Mouse (Mus musculus) thymus, adult 18-20 months (tissue): ENCODE data around the gene Atp1b2.

ENCODE experiments used
- DNase-seq, 2 experiments: peaks; one replicate each; pipeline ENCODE4 v3.0.0; 2022; ENCODE audit warnings: mixed read lengths in 2 of 2

Gene Atp1b2

DNA sequence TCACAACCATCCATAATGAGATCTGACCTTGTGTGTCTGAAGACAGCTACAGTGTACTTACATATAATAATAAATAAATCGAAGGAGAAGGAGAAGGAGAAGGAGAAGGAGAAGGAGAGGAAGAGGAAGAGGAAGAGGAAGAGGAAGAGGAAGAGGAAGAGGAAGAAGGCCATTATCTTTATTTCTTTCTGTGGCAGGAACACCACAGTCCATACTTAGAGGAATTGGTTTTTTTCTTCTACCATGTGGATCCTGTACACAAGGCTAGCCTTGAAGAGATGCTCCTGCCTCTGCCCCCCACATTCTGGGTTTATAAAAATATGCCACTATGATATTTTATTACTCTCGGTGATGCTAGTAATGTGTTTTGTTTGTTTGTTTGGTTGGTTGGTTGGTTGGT is 1.1 kb upstream of the Atp1b2 start:
- no peak for DNase-seq

DNA sequence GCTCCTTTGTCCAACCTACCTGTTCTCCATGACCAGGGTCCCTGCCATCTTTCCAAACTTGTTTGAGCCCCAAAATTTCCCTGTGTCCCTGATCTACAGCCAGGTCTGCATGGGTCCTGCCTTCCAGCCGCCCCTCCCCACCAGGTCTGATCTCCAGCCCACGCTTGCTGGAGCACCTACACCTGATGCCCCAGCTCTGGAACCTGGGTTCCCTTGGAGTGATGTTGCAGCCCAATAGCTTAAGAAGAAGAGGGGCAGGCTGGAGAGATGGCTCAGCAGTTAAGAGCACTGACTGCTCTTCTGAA is 701 bp upstream of the Atp1b2 start:
- no peak for DNase-seq

- no peak for DNase-seq
Observed at GRCm38 (mm10) chr11:69604795-69605664, 712 bp downstream of the Atp1b2 start.

GRCm38 (mm10) chr11:69604347-69604746 is 1.4 kb downstream of the Atp1b2 start:
- no peak for DNase-seq

DNA sequence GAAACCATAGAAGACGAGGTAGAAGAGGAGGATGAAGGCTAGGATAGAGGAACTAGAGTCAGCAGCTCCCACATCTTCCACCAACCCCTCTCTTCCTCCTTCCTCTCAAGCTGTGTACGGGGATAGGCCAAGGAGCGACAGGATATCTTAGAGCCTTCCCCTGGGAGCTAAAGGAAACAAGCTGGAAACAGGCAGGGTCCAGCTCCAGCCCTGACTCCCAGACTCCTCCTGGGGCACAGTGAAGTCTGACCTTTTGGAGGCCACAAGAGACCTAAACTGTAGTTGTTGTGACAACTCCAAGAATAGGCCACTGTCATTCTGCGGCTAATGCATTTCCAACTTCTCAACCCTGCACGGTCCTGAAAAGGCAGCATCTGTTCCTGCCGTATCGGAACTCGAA is 2.2 kb downstream of the Atp1b2 start:
- no peak for DNase-seq

GRCm38 (mm10) chr11:69601768-69602167 is 4.0 kb downstream of the Atp1b2 start:
- DNase-seq: no peak

- no peak for DNase-seq
Observed at GRCm38 (mm10) chr11:69600098-69600497, 5.6 kb downstream of the Atp1b2 start.

- DNase-seq: no peak
Observed at GRCm38 (mm10) chr11:69599436-69599835, 6.3 kb downstream of the Atp1b2 start.

- no peak for DNase-seq
Observed at GRCm38 (mm10) chr11:69594853-69595252, 10.9 kb downstream of the Atp1b2 start.

GRCm38 (mm10) chr11:69592799-69593198 is 12.9 kb downstream of the Atp1b2 start:
- DNase-seq: no peak

GRCm38 (mm10) chr11:69591899-69592637 is 13.7 kb downstream of the Atp1b2 start:
- no peak for DNase-seq

DNA sequence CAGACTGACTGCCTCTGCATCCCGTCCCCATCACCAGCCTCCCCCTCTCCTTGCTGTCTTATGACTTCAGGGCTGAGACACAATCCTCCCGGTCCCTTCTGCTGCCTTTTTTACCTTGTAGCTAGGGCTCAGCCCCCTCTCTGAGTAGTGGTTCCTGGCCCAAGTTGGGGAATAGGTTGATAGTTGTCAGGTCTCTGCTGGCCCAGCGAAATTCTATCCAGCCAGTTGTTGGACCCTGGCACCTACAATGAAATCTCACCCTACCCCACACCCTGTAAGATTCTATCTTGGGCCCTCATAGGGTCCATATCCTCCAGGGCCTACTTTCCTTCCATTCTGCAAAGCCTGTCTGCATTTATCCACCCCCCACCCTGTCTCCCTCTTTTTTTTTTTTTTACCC is 14.3 kb downstream of the Atp1b2 start:
- DNase-seq: no peak

DNA sequence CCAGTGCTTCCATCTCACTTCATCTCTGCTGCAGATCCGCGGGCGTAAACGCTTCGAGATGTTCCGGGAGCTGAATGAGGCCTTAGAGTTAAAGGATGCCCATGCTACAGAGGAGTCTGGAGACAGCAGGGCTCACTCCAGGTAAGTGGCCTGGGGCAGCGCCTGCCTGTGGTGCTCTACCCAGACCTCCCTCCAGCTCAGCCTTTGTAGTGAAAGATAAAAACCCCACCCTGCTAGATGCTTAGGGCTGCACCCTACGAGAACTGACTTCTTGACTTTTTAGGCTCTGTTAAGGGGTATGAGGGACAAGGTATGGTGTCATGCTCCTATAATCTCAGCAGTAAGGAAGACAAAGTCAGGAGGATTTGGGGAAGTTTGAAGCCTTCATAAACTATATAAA is 15.1 kb downstream of the Atp1b2 start:
- DNase-seq: no peak

DNA sequence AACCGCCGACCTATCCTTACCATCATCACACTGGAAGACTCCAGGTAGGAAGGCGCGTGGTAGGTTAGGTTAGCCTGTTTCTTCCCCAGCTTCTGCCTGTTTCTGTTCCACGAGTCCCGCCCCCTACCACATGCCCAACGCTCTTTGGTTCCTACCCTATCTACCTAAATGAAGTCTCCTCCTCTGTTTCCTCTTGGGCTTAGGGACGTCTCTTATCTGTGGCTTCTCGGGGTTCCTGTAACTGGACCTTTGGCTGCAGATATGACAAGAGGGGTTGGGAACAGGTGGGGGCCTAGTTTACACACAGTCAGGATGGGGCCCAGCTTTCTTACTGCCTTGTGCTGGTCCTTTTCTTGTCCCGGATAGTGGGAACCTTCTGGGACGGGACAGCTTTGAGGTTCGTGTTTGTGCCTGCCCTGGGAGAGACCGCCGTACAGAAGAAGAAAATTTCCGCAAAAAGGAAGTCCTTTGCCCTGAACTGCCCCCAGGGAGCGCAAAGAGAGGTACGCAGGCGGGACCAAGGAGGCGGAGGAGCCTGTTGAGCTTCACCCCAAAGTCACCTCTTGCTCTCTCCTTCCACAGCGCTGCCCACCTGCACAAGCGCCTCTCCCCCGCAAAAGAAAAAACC is 16.4 kb downstream of the Atp1b2 start:
- DNase-seq: no peak

- no peak for DNase-seq
Observed at GRCm38 (mm10) chr11:69585718-69586325, 19.9 kb downstream of the Atp1b2 start.

- no peak for DNase-seq
Observed at GRCm38 (mm10) chr11:69584937-69585336, 20.8 kb downstream of the Atp1b2 start.

- no peak for DNase-seq
Observed at GRCm38 (mm10) chr11:69584008-69584407, 21.7 kb downstream of the Atp1b2 start.

- no peak for DNase-seq
Observed at GRCm38 (mm10) chr11:69582230-69582805, 23.4 kb downstream of the Atp1b2 start.

GRCm38 (mm10) chr11:69581814-69582213 is 23.9 kb downstream of the Atp1b2 start:
- DNase-seq: no peak

DNA sequence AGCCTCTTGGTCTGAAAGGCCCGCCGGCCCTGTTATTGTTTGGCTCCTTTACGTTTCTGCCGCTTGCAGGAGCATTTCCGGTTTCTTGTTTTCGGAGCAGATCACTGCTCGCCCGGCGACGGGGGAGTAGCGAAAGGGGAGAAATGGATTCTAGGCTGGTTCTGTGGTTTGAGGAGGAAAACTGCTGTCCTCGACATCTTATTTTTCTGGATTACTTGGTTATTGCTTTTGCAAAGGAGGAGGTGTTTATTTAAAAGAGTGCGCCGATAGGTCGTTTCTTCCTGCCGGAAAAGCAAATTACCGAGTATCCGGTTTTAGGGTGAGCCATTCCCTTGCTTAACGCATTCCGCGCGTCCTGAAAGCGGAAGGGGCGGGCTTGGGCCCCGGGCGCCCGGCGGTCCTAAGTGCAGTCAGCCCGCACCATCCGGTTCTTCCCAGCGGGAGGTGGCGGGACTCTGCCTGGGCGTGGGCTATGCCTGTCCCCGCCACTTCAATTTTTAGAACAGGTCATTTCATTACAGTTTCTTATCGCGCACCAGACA is 24.5 kb downstream of the Atp1b2 start:
- DNase-seq: peak; percentile 81 to 86

- DNase-seq: no peak
Observed at GRCm38 (mm10) chr11:69580572-69581146, 25.1 kb downstream of the Atp1b2 start.

DNA sequence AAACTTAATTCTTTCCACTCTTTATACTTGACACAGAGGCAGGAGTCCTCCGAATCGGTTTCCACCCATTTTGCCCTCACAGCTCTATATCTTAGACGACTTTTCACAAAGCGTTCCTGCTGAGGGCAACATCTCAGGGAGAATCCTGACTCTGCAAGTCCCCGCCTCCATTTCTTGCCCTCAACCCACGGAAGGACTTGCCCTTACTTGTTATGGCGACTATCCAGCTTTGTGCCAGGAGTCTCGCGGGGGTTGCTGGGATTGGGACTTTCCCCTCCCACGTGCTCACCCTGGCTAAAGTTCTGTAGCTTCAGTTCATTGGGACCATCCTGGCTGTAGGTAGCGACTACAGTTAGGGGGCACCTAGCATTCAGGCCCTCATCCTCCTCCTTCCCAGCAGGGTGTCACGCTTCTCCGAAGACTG is 25.6 kb downstream of the Atp1b2 start, which contains the start of the genes Wrap53 and Trp53:
Wrap53 (minus strand) TSS at position 165 of the 424 bp plus-strand sequence.
Trp53 (plus strand) TSS at position 269 of the 424 bp plus-strand sequence.
- peak; percentile 86 to 92 for DNase-seq
